ENCODE assay signal across 13 mouse cellular contexts in the genomic region with DNA sequence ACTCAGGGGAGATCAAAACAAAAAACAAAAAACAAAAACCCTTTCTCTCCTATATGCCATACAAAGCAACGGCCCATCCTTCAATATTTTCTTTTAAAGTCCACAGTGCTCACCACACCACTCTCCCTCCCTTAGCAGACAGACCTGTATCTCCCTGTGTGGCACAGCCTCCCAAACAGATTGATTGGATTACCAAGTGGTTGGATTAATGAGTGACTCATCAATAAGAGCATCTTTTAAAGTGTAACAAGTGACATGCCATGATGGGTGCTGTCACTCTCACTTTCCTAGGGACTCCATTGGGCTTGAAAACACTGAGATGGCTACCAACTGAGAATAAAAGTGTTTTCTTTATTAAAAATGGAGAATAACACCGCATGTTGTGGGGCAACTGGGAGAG.
DNase-seq lines count a peak whose midpoint lies in the region.
"Had no signal": no experiment of that assay in that cellular context is flagged by ENCODE, and none has a peak within 500 bp of the region (broad histone marks: within the 10 kb centered on the region; RNA-seq: fewer than 3 reads in every experiment).

No protein-coding gene starts in this region.

- peak; percentile 57 for DNase-seq in kidney, adult 9 months
- DNase-seq in kidney, postnatal 25 days: no peak
- peak; percentile 8 to 29 for DNase-seq in kidney, postnatal 36 days
- DNase-seq in kidney, postnatal 4 days: no peak
- DNase-seq: adrenal gland, adult 2 months; adrenal gland, postnatal 10 days; adrenal gland, postnatal 25 days; cerebellum, adult 11 months; cerebellum, adult 18-20 months; cerebellum, adult 8-10 months; cerebellum, adult 9-11 months; cerebellum, postnatal 36 days; embryo, embryonic 11 days had no signal

Comparison
In these comparisons a context has a peak if more than half of its experiments do, and no peak if none do; other contexts are left out.
1. DNase-seq: peak in kidney, adult 9 months (single experiment) and kidney, postnatal 36 days (2 of 2); none in kidney, postnatal 25 days (0 of 2) and kidney, postnatal 4 days (0 of 2).